Mouse (Mus musculus) inflammation-experienced regulatory T-cells, adult 16 weeks (primary cell): ENCODE data around the gene Vcp. TPM values are rescaled to one million over a fixed set of nuclear protein-coding genes. Genes with fewer than 3 reads are reported as not detected.

Experiments used
- polyA plus RNA-seq: library from polyadenylated mRNA; unstranded; fragments of 100-300 nt; shearing (Covaris generic); gene quantifications from one replicate; pipeline ENCODE4 v1.2.1, GENCODE M21; 2017

Gene Vcp
- 464 TPM for polyA plus RNA-seq

DNA sequence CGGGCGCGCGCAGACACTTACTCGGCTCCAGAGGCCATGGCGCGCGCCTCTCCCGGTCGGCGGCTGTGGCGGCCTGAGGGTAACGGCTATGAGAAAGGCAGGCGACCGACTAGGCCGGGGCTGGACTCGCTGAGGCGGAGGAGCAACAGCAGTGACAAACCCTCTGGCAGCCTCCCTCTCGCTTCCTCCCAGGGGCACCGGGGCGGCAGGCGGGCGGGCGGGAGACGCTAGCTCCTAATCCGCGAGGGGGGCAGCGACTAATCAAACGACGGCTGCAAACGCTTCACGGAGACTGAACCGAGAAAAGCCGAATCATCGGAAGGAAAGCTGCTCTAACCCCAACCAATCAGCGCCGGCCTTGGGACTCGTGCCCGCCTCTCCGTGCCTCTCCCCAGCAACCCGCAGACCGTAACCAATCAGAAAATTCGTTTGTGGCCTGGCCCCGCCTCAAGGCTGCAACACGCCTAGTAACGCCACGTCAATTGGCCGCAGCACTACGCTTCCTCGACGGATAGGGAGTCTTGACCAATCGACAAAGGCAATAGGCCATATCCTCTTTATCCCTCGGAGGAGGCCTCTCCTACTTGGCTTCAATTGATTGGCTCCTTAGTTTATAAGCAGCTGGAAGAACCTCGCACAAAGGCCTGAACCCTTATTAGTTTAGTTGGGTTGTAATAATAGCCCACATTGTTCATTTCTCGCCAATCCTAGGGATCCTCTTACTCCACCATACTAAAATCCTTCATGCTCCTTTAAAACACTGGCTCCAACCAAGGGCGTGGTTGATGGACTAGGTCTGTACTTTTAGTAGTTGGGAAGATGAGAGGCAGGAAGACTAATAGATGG, at the start of gene Vcp:
Gene Vcp (minus strand): TSS at position 367 of the 846 bp plus-strand sequence.

DNA sequence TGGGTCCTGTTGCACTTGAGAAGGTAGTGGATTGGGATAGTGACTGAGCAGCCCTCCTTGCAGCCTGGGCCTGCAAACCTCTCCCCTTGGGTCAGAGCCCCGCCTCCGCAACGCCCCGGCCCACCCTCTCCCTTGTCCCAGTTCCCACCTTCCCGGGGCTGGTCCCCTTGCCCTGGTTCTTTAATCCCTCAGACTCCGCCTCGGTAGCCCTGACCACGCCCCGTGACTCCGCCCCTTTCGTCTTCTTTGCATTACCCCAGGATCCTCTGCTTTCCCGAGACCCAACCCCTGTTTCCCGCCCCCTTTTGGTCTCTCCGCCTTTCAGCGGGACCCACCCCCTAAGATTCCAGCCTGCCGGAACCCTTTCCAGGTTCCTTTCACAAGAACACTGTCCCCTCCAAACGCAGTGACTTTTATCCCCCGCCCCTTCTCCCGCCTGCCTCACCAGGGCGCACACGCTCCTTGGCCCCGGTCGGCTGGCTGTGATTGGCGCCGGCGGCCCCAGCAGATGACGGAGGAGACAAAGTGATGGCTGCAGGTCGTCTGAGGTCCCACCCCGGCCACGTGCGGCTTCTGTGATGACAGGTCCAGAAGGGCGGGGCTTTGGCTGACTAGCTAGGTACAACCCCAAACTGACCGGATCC, 45.5 kb upstream of the Vcp start, which contains the start of gene Fam214b:
Gene Fam214b (minus strand): TSS at position 562 of the 644 bp plus-strand sequence.

DNA sequence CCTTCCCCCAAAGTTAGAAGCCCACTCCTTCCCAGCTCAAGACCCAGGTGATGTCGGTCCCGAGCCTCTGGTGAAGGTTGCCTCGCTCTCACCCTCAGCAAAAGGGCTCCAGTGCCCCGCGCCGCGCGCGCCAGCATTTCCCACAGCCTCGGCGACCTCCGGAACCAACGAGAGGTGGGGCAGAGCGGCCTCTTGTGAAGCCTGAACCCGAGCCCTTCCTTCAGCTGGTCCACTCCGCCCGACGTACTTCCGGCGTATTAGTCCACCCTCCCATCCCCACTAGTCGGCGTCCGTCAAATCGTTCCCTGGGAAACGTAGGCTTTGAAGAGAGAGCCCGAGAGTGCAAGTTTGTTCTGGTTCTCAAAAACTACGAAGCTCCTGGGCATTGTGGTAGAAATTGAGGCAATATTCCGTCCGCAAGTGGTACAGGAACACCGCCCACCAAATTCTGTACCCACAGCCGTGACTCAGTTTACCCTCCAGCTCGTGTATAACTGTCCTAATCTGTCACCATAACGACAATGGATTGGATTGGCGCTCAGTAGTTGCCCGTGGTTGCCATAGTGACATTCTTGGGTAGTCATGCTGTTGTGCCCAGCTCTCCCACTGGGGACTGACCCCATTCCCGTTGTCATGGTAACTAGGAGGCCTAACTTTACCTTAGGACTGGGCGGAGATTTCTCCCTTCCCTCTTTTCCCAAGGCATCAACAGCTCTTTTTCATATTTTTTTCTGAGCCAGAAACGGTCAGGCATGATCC, 31.1 kb upstream of the Vcp start, which contains the start of gene Stoml2:
Gene Stoml2 (minus strand): TSS at position 474 of the 759 bp plus-strand sequence.

DNA sequence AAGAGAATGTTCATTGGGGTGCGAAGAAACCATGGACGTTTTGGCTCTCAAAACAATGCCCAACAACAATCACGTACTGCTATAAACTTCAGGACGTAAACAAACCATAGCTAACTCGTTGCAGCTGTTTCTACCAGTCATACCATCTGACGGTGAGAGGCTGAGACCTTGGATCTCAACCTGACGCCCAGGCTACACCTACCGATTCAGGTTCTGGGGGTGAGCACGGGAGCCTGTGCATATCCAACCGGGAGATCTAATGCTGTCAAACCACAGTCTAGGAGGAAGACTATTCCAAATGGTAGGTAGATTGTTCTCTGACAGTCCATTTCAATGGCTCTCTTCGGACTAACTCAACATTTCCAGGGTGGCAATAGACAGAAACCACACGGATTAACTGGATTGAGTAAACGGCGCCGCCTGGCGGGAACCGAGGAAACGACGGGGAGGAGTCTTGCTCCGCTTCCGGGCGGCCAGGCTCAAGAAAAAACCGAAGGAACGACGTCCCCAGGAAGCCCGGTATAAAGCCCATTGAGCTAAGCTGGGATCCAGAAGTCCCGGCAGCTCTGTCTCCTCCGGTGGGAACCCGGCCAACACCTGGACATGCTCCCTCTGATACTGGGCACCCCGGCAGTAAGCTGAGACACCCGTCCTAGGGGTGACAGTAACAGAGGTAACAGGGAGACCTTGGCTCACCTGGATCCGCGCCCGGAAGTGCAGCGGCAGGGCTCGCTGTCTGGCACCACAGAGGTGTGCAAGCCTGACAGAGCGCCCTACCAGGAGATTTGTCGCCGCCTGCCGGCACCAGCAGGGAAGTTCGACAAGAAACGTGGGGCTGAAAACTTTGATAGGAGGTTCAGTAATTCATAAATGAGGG, 25.0 kb upstream of the Vcp start, which contains the start of gene Pigo:
Gene Pigo (minus strand): TSS at position 736 of the 877 bp plus-strand sequence.

DNA sequence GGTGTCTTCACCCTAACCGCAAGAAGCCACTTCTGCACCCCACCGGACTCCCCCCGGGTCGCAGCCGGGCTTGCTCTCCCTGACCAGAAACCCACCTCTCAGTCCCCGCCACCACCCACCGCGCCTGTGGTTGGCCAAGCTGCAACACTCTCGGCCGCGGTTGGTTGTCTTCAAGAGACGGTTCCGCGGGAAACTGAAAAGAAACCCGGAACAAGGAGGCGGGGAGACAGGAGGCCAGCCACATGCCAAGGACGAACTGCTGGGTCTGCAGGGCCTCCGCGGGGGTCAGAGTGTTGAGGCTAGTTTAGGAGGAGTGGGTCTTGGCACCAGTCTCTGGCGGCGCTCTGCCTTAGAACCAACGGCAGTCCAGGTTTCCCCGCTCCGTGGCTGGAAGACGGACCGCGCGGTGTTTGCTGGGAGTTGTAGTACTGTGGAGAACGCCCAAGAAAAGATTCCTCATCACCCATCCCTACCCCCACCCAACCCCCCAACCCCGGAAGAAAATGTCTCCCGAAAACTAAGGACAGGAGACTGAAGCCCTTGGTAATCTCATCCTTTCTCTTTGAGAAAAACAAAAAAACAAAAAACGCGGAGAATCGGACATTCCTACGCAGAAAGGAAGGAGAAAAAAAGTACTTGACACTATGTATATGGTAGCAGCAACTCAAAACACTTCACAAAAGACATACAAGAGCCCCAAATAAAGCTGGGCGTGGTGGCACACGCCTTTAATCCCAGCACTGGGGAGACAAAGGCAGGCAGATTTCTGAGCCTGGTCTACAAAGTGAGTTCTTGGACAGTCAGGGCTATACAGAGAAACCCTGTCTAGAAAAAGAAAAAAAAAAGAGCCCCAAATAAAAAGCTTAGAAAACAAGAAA, 10.1 kb upstream of the Vcp start, which contains the start of gene Fancg:
Gene Fancg (minus strand): TSS at position 346 of the 878 bp plus-strand sequence.

DNA sequence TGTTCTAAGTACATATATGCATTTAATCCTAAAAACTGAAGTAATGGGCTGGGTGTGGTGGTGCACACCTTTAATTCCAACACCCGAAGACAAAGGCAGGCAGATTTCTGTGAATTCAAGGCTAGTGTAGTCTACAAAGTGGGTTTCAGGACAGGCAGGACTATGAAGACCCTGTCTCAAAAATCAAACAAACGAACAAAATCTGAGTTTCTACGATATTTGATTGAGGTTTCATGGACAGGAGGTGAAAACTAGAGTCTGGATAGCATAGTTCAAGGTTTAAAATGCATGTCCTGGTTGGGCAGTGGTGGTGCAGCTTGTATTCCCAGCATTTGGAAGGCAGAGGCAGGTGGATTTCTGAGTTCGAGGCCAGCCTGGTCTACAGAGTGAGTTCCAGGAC, 31.0 kb downstream of the Vcp start, which contains the start of gene 1700022I11Rik:
Gene 1700022I11Rik (plus strand): TSS at position 301 of the 400 bp plus-strand sequence.

DNA sequence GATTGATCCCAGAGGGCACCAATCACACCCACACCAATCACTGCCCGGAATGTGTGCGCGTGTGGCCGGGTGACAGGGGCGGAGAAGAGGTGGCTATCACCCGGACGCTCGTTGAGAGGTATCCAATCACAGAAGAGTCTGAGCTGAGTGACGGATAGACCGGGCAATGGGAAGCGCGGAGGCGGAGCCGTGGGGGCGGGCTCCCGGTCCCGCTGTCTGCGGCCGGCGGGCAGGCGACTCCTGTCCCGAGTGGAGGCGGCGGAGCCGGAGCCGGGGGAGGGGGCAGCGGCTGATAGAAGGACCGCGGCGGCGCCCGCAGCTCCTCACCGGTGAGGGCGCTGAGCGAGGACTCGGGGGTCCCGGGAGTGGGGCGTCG, 50.6 kb downstream of the Vcp start, which contains the start of gene Dnajb5:
Gene Dnajb5 (plus strand): TSS at position 139 of the 376 bp plus-strand sequence.

Other genes starting within 250 kb of the Vcp start
- gene Ccl19, start 243.9 kb downstream of the Vcp start, polyA plus RNA-seq: not detected
- not detected for gene Ccl21a, start 226.5 kb downstream of the Vcp start, polyA plus RNA-seq
- gene Fam205a1, start 146.6 kb downstream of the Vcp start, polyA plus RNA-seq: not detected
- gene Gm12394, start 143.7 kb downstream of the Vcp start, polyA plus RNA-seq: not detected
- not detected for gene Fam205c, start 126.3 kb downstream of the Vcp start, polyA plus RNA-seq
- gene Phf24, start 83.8 kb downstream of the Vcp start, polyA plus RNA-seq: not detected
- gene Dnajb5, start 50.7 kb downstream of the Vcp start, polyA plus RNA-seq: 11.7 TPM
- gene 1700022I11Rik, start 30.9 kb downstream of the Vcp start, polyA plus RNA-seq: 0.30 TPM
- gene Fancg, start 10.0 kb upstream of the Vcp start, polyA plus RNA-seq: 31.3 TPM
- 49.0 TPM for gene Pigo, start 25.3 kb upstream of the Vcp start, polyA plus RNA-seq
- 193 TPM for gene Stoml2, start 31.2 kb upstream of the Vcp start, polyA plus RNA-seq
- 12.3 TPM for gene Fam214b, start 45.7 kb upstream of the Vcp start, polyA plus RNA-seq
- gene Unc13b, start 58.4 kb upstream of the Vcp start, polyA plus RNA-seq: 0.46 TPM